Mouse (Mus musculus): ENCODE measurements around the gene Rnf149. TPM values are rescaled to one million over a fixed set of nuclear protein-coding genes. Genes with fewer than 3 reads are reported as not detected.
A peak's percentile ranks its signal among the peaks of the same experiment; 100 is the strongest.

Gene Rnf149
- polyA plus RNA-seq, 1 experiment = 52.6 TPM

- no peak overlapping the region for H3K4me3 ChIP-seq (ENCODE audit: insufficient read depth, low read length)
Measured at GRCm38 (mm10) chr1:39522519-39522918, 54.7 kb downstream of the Rnf149 start.

GRCm38 (mm10) chr1:39521326-39521725, 55.9 kb downstream of the Rnf149 start:
- Histone ChIP-seq H3K4me3 (ENCODE audit: insufficient read depth, low read length) (no peak overlapping the region), H3K27ac (ENCODE audit: insufficient read depth, low read length) (no peak overlapping the region), H3K4me1 (ENCODE audit: control insufficient read depth, insufficient read depth, low read length) (no peaks in the 10 kb centered on the region)
- TF ChIP-seq CTCF (IDR thresholded peaks at IDR 0.05; ENCODE audit: borderline replicate concordance, insufficient read depth, low read length) (no peak), POLR2A (IDR thresholded peaks at IDR 0.05; ENCODE audit: low read depth, low read length) (no peak)

More at GRCm38 (mm10) chr1:39522519-39522918, 54.7 kb downstream of the Rnf149 start:
- TF ChIP-seq POLR2A (IDR thresholded peaks at IDR 0.05; ENCODE audit: low read depth, low read length) (no peak), CTCF (IDR thresholded peaks at IDR 0.05; ENCODE audit: borderline replicate concordance, insufficient read depth, low read length) (peak; percentile 30; the same call in 1 of the 2 replicates)
- H3K27ac ChIP-seq (ENCODE audit: insufficient read depth, low read length) = no peak overlapping the region
- no peaks in the 10 kb centered on the region for H3K4me1 ChIP-seq (ENCODE audit: control insufficient read depth, insufficient read depth, low read length)

GRCm38 (mm10) chr1:39515303-39515991, 61.8 kb downstream of the Rnf149 start:
- Histone ChIP-seq H3K4me1 (ENCODE audit: control insufficient read depth, insufficient read depth, low read length) (no peaks in the 10 kb centered on the region), H3K4me3 (ENCODE audit: insufficient read depth, low read length) (no peak overlapping the region), H3K27ac (ENCODE audit: insufficient read depth, low read length) (no peak overlapping the region)
- TF ChIP-seq POLR2A (IDR thresholded peaks at IDR 0.05; ENCODE audit: low read depth, low read length) = no peak
- TF ChIP-seq CTCF (IDR thresholded peaks at IDR 0.05; ENCODE audit: borderline replicate concordance, insufficient read depth, low read length) = no peak

GRCm38 (mm10) chr1:39512183-39512582, 65.0 kb downstream of the Rnf149 start:
- H3K4me3 ChIP-seq (ENCODE audit: insufficient read depth, low read length) = no peak overlapping the region
- no peak for TF ChIP-seq CTCF (IDR thresholded peaks at IDR 0.05; ENCODE audit: borderline replicate concordance, insufficient read depth, low read length)
- no peak for TF ChIP-seq POLR2A (IDR thresholded peaks at IDR 0.05; ENCODE audit: low read depth, low read length)
- H3K27ac ChIP-seq (ENCODE audit: insufficient read depth, low read length) = no peak overlapping the region
- H3K4me1 ChIP-seq (ENCODE audit: control insufficient read depth, insufficient read depth, low read length) = no peaks in the 10 kb centered on the region

- no peak for TF ChIP-seq POLR2A (IDR thresholded peaks at IDR 0.05; ENCODE audit: low read depth, low read length)
- H3K4me3 ChIP-seq (ENCODE audit: insufficient read depth, low read length) = no peak overlapping the region
- H3K4me1 ChIP-seq (ENCODE audit: control insufficient read depth, insufficient read depth, low read length) = no peaks in the 10 kb centered on the region
- no peak overlapping the region for H3K27ac ChIP-seq (ENCODE audit: insufficient read depth, low read length)
Measured at GRCm38 (mm10) chr1:39511775-39512174, 65.4 kb downstream of the Rnf149 start.

- Histone ChIP-seq H3K4me3 (ENCODE audit: insufficient read depth, low read length) (no peak overlapping the region), H3K4me1 (ENCODE audit: control insufficient read depth, insufficient read depth, low read length) (no peaks in the 10 kb centered on the region), H3K27ac (ENCODE audit: insufficient read depth, low read length) (no peak overlapping the region)
- TF ChIP-seq POLR2A (IDR thresholded peaks at IDR 0.05; ENCODE audit: low read depth, low read length) (no peak), CTCF (IDR thresholded peaks at IDR 0.05; ENCODE audit: borderline replicate concordance, insufficient read depth, low read length) (no peak)
Measured at GRCm38 (mm10) chr1:39505600-39505999, 71.6 kb downstream of the Rnf149 start.

- Histone ChIP-seq H3K4me3 (ENCODE audit: insufficient read depth, low read length) (no peak overlapping the region), H3K4me1 (ENCODE audit: control insufficient read depth, insufficient read depth, low read length) (peaks cover 2% of the 10 kb centered on the region; the same call in 1 of the 2 replicates), H3K27ac (ENCODE audit: insufficient read depth, low read length) (no peak overlapping the region)
- TF ChIP-seq POLR2A (IDR thresholded peaks at IDR 0.05; ENCODE audit: low read depth, low read length) = no peak
- peak; percentile 41; the same call in 1 of the 2 replicates for TF ChIP-seq CTCF (IDR thresholded peaks at IDR 0.05; ENCODE audit: borderline replicate concordance, insufficient read depth, low read length)
Measured at GRCm38 (mm10) chr1:39504261-39504660, 72.9 kb downstream of the Rnf149 start.

GRCm38 (mm10) chr1:39502817-39503633, 74.2 kb downstream of the Rnf149 start:
- no peak for TF ChIP-seq POLR2A (IDR thresholded peaks at IDR 0.05; ENCODE audit: low read depth, low read length)
- TF ChIP-seq CTCF (IDR thresholded peaks at IDR 0.05; ENCODE audit: borderline replicate concordance, insufficient read depth, low read length) = no peak

More at GRCm38 (mm10) chr1:39502817-39503633, 74.2 kb downstream of the Rnf149 start:
- H3K4me3 ChIP-seq (ENCODE audit: insufficient read depth, low read length) = no peak overlapping the region
- H3K27ac ChIP-seq (ENCODE audit: insufficient read depth, low read length) = no peak overlapping the region
- peaks cover 2% of the 10 kb centered on the region; the same call in 1 of the 2 replicates for H3K4me1 ChIP-seq (ENCODE audit: control insufficient read depth, insufficient read depth, low read length)

Other genes starting within 250 kb of the Rnf149 start
- gene Rpl31, start 209.6 kb downstream of the Rnf149 start, polyA plus RNA-seq (2011; ENCODE audit: insufficient read length, low read depth, missing spikeins) = 1,424 and 1,489 TPM in 2 replicates
- 1.2 and 3.2 TPM in 2 replicates for gene Tbc1d8, start 98.7 kb downstream of the Rnf149 start, polyA plus RNA-seq (2011; ENCODE audit: insufficient read length, low read depth, missing spikeins)
- 47.8 and 48.5 TPM in 2 replicates for gene Cnot11, start 42.4 kb downstream of the Rnf149 start, polyA plus RNA-seq (2011; ENCODE audit: insufficient read length, low read depth, missing spikeins)
- gene Creg2, start 74.1 kb upstream of the Rnf149 start, polyA plus RNA-seq (2011; ENCODE audit: insufficient read length, low read depth, missing spikeins) = not detected in 2 replicates
- not detected in 2 replicates for gene Rfx8, start 143.6 kb upstream of the Rnf149 start, polyA plus RNA-seq (2011; ENCODE audit: insufficient read length, low read depth, missing spikeins)
- not detected in 2 replicates for gene Gm3646, start 227.9 kb upstream of the Rnf149 start, polyA plus RNA-seq (2011; ENCODE audit: insufficient read length, low read depth, missing spikeins)

Data from embryonic fibroblast, embryonic 13.5 days (primary cell).